Mouse (Mus musculus) limb, embryonic 15.5 days (tissue): Measurements from ENCODE around the gene 9230102O04Rik. TPM values are rescaled to one million over a fixed set of nuclear protein-coding genes. Genes with fewer than 3 reads are reported as not detected.

Experiments used
- ATAC-seq: fragments of 200-750 bp; cut with Nextera tagmentation; 2 replicates; pipeline ENCODE4 v1.8.0; 2017; ENCODE audit warnings: low read depth, moderate TSS enrichment; ENCODE audit not compliant: insufficient number of reproducible peaks, low FRiP score, low TSS enrichment
- H3K27ac ChIP-seq: fragments of 300-500 bp; sonication (generic); 2 replicates; pipeline ENCODE4 v1.5.1; 2015; ENCODE audit warnings: moderate library complexity, mild to moderate bottlenecking, inconsistent platforms
- H3K27me3 ChIP-seq: fragments of 300-500 bp; sonication (generic); 2 replicates; pipeline ENCODE4 v1.6.1; 2015; ENCODE audit warnings: inconsistent platforms
- H3K36me3 ChIP-seq: fragments of 300-500 bp; sonication (generic); 2 replicates; pipeline ENCODE4 v1.6.1; 2015; ENCODE audit warnings: inconsistent platforms
- H3K4me1 ChIP-seq: fragments of 300-500 bp; sonication (generic); 2 replicates; pipeline ENCODE4 v1.6.1; 2015; ENCODE audit warnings: inconsistent platforms
- H3K4me2 ChIP-seq: fragments of 300-500 bp; sonication (generic); 2 replicates; pipeline ENCODE4 v1.6.1; 2015; ENCODE audit warnings: mild to moderate bottlenecking, inconsistent platforms
- H3K4me3 ChIP-seq: fragments of 300-500 bp; sonication (generic); 2 replicates; pipeline ENCODE4 v1.5.1; 2015; ENCODE audit warnings: mild to moderate bottlenecking, inconsistent platforms
- H3K9ac ChIP-seq: fragments of 300-500 bp; sonication (generic); 2 replicates; pipeline ENCODE4 v1.6.1; 2015; ENCODE audit warnings: inconsistent platforms
- H3K9me3 ChIP-seq: fragments of 300-500 bp; sonication (generic); 2 replicates; pipeline ENCODE4 v1.6.1; 2016; ENCODE audit warnings: inconsistent platforms
- WGBS: fragments of 180-500 bp; shearing (Covaris S2); methylation state at CpG from one replicate; pipeline ENCODE4 v1.1.7; 2015; 5-methylcytosine and 5-hydroxymethylcytosine counted together
- polyA plus RNA-seq: library from polyadenylated mRNA; unstranded; fragments of >200 nt; fragmentation: Nextera tagmentation; extraction: Ambion mirVana; gene quantifications from 2 replicates; pipeline ENCODE4 v1.2.1, GENCODE M21; 2015

9230102O04Rik gene
- polyA plus RNA-seq, result not detected in 2 replicates

DNA sequence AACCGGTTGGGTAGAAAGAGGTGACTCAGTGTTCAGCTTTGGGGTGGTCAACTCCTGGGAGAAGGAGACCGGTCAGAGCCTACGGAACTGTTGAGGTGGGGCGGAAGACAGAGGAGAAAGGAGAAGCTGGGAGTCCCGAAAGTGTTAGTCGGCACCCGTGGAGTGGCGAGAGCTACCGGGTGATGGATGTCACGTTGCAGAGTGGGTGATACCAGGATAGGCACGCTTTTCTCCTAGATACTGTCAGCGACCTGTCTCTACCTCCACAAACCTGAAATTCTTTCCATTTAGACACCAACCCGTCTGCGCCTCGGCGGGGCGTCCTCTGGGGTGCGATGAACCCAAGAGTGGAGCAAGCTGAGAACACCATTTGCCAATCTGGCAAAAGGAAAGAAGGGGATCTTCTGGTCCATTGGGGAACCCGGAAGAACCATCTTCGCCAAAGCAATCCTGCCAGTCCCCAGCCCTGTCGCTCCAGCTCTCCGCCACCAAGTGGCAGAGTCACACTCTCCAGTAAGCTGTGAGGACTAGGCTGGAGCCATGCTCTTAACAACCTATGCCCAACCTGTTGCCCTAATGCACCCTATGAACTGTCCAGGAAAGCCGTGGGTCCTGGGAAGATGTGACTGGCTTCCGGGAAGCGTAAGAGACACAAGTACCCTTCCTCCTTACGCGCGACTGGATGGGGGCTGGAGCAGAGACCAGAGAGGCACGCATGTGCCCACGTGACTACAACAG lies at the start of gene 9230102O04Rik:
TSS of gene 9230102O04Rik (minus strand) at position 628 of the 738 bp plus-strand sequence.
- 0 out of 2 replicates have a peak, but pooled peaks have one; percentile 33 for ATAC-seq

GRCm38 (mm10) chr2:9935965-9936364 lies 46.6 kb upstream of the 9230102O04Rik start:
- ATAC-seq, result no peak

More for the DNA sequence above, at the start of gene 9230102O04Rik:
- H3K4me3 ChIP-seq, result peak within 1 kb of the TSS; percentile 23
- under 1% methylated on average over 30 of the region's 30 CpGs for WGBS
- H3K4me2 ChIP-seq, result peak within 1 kb of the TSS; percentile 36
- H3K27ac ChIP-seq, result no peak within 1 kb of the TSS
- H3K36me3 ChIP-seq, result no peaks in the 10 kb centered on the region
- peaks cover 17% of the 10 kb centered on the region for H3K4me1 ChIP-seq
- peaks cover 93% of the 10 kb centered on the region for H3K27me3 ChIP-seq
- no peak within 1 kb of the TSS for H3K9ac ChIP-seq
- H3K9me3 ChIP-seq, result no peaks in the 10 kb centered on the region

DNA sequence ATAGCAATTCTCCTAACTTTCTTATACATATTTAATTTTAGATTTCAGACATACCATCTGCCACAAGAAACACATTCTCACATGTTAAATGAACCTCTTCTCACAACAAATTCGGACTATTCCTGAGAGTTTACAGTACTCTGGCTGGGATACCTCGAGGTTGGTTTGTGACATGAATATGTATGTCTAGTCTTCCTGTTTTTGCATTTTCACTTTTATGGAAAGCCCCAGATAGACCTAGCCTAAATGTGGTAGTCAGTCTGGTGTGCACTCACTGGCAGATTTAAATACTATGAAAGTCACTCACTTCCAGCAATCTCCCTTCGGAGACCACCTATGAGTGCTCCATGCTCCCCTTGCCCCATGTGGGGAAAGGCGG lies 37.6 kb upstream of the 9230102O04Rik start:
- H3K27me3 ChIP-seq, result no peaks in the 10 kb centered on the region
- no peaks in the 10 kb centered on the region for H3K36me3 ChIP-seq
- H3K9me3 ChIP-seq, result no peaks in the 10 kb centered on the region
- no peak for ATAC-seq
- no peak overlapping the region for H3K9ac ChIP-seq
- no peak overlapping the region for H3K4me3 ChIP-seq
- WGBS, result 83% methylated on average over 4 of the region's 4 CpGs
- no peak overlapping the region for H3K27ac ChIP-seq
- no peaks in the 10 kb centered on the region for H3K4me1 ChIP-seq
- H3K4me2 ChIP-seq, result no peak overlapping the region

More at GRCm38 (mm10) chr2:9935965-9936364, 46.6 kb upstream of the 9230102O04Rik start:
- no peaks in the 10 kb centered on the region for H3K27me3 ChIP-seq
- no CpG with 5 or more reads among the region's 1 CpGs for WGBS
- H3K9me3 ChIP-seq, result no peaks in the 10 kb centered on the region
- H3K4me1 ChIP-seq, result no peaks in the 10 kb centered on the region
- no peak overlapping the region for H3K4me2 ChIP-seq
- peaks cover 7% of the 10 kb centered on the region for H3K36me3 ChIP-seq
- no peak overlapping the region for H3K27ac ChIP-seq
- H3K4me3 ChIP-seq, result no peak overlapping the region
- no peak overlapping the region for H3K9ac ChIP-seq

DNA sequence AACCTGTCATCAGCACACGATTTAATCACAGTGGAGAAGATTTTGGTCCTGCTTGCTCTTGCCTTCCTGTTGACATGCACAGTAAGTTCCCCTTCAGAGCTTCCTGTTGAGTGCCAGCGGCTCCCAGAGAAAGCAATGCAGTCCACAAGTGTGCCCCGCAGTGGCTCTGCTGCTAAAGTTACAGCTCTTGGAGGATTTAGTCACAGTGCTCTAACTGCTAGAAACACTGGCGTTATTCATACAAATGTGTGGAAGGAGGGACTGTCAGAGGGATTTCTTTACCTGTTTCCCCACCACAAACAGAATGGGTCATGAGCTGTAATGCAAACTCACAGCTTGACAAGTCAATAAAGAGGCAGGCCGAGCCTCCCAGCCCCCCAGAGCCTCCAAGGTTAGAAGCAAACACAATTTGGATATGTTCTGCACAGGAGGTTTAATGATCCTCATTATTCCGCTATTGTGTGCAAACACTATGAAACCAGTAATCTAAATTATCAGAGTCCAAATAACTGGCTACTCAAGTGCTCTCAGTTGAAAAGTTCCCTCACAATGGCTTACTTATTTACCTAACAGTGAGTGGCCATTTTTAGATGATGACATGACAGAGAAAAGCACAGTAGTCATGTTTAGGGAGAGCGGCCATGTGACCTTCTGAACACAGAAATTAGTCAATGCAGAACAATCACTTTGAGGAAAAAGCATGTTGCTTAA lies 37.0 kb upstream of the 9230102O04Rik start:
- H3K4me2 ChIP-seq, result no peak overlapping the region
- H3K9ac ChIP-seq, result no peak overlapping the region
- H3K4me1 ChIP-seq, result no peaks in the 10 kb centered on the region
- no peaks in the 10 kb centered on the region for H3K9me3 ChIP-seq
- H3K27me3 ChIP-seq, result no peaks in the 10 kb centered on the region
- H3K36me3 ChIP-seq, result no peaks in the 10 kb centered on the region
- WGBS, result 51% methylated on average over 7 of the region's 7 CpGs
- H3K27ac ChIP-seq, result no peak overlapping the region
- ATAC-seq, result no peak
- H3K4me3 ChIP-seq, result no peak overlapping the region

- 78% methylated on average over 17 of the region's 17 CpGs for WGBS
- H3K4me2 ChIP-seq, result no peak overlapping the region
- H3K36me3 ChIP-seq, result peaks cover 24% of the 10 kb centered on the region; the same call in 1 of the 2 replicates
- H3K9ac ChIP-seq, result no peak overlapping the region
- H3K9me3 ChIP-seq, result no peaks in the 10 kb centered on the region
- H3K4me1 ChIP-seq, result no peaks in the 10 kb centered on the region
- ATAC-seq, result no peak
- no peak overlapping the region for H3K4me3 ChIP-seq
- no peak overlapping the region for H3K27ac ChIP-seq
- no peaks in the 10 kb centered on the region for H3K27me3 ChIP-seq
Measured at GRCm38 (mm10) chr2:9918691-9919471, 29.5 kb upstream of the 9230102O04Rik start.

DNA sequence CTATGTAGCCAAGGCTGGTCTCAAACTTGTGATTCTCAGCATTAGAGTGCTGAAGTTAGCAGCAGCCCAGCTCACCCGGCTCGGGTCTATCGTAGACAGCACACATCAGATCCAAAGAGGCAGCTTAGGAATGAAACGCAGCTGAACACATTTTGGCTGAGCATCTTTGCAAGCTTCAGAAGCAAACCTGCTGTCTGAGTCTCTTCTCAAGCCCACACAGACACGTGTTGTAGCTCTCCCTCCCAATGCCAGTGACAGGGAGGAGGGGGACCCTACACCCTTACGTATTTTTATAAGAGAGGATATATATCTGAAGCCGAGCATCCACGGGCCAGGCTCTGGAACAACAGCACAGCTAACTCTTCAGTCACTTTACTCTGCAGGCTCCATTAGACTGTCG lies 28.3 kb upstream of the 9230102O04Rik start:
- H3K4me1 ChIP-seq, result no peaks in the 10 kb centered on the region
- H3K4me3 ChIP-seq, result no peak overlapping the region
- no peak overlapping the region for H3K4me2 ChIP-seq
- no peaks in the 10 kb centered on the region for H3K27me3 ChIP-seq
- 89% methylated on average over 9 of the region's 9 CpGs for WGBS
- no peak overlapping the region for H3K9ac ChIP-seq
- no peaks in the 10 kb centered on the region for H3K9me3 ChIP-seq
- H3K27ac ChIP-seq, result no peak overlapping the region
- H3K36me3 ChIP-seq, result peaks cover 24% of the 10 kb centered on the region; the same call in 1 of the 2 replicates
- ATAC-seq, result no peak

DNA sequence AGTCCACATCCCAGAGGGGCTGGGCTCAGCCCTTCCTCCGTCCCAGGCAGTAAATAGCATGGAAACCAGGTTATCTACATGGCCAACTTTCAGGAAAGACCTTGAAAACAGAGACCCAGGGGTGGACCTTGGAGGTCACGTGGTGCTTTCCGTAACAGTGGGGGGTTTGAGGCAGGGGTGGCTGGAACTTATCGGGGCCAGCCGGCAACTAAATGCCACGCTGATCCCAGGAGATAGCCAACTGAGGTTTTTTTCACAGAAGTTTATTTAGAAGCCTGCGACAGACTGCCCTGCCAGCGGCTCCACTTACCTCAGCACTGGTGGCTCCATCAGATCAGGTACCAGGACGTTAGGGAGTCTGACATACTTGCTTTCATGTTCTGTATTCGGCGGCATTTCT lies 16.7 kb upstream of the 9230102O04Rik start:
- Histone ChIP-seq H3K9me3 (no peaks in the 10 kb centered on the region), H3K9ac (no peak overlapping the region), H3K4me3 (peak overlapping the region; percentile 11), H3K27me3 (no peaks in the 10 kb centered on the region), H3K4me2 (peak overlapping the region; percentile 37), H3K4me1 (peaks cover 4% of the 10 kb centered on the region; the same call in 1 of the 2 replicates), H3K27ac (no peak overlapping the region), H3K36me3 (no peaks in the 10 kb centered on the region)
- WGBS, result 4% methylated on average over 11 of the region's 11 CpGs
- no peak for ATAC-seq

GRCm38 (mm10) chr2:9903854-9904560 lies 14.7 kb upstream of the 9230102O04Rik start:
- no peak overlapping the region for H3K9ac ChIP-seq
- peaks cover 10% of the 10 kb centered on the region for H3K27me3 ChIP-seq
- H3K4me3 ChIP-seq, result no peak overlapping the region
- 57% methylated on average over 14 of the region's 14 CpGs for WGBS
- no peak overlapping the region for H3K4me2 ChIP-seq
- H3K4me1 ChIP-seq, result peaks cover 4% of the 10 kb centered on the region; the same call in 1 of the 2 replicates
- H3K36me3 ChIP-seq, result no peaks in the 10 kb centered on the region
- H3K9me3 ChIP-seq, result no peaks in the 10 kb centered on the region
- no peak overlapping the region for H3K27ac ChIP-seq
- ATAC-seq, result no peak

DNA sequence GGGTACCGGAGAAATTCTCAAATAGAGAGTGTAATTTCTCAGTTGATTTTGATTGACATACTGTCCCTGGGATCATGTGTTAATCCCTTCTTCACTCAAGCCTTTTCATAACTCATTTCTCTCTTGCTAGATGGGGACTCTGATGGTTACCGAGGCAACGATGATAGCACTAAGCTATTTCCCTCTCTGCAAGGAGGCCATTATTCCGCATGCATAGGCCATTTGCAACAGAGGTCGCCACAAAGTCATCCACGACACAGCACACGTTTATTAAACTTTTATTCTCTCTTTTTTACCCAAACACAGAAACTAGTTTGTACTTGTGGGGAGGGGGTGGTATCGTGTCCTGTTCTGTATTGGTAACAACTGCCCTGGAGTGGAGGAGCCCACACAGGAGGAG lies 8.5 kb upstream of the 9230102O04Rik start:
- peaks cover 71% of the 10 kb centered on the region for H3K27me3 ChIP-seq
- WGBS, result 15% methylated on average over 8 of the region's 8 CpGs
- H3K4me1 ChIP-seq, result peaks cover 9% of the 10 kb centered on the region
- H3K36me3 ChIP-seq, result no peaks in the 10 kb centered on the region
- no peak overlapping the region for H3K4me2 ChIP-seq
- H3K9me3 ChIP-seq, result no peaks in the 10 kb centered on the region
- ATAC-seq, result no peak
- H3K4me3 ChIP-seq, result no peak overlapping the region
- no peak overlapping the region for H3K9ac ChIP-seq
- no peak overlapping the region for H3K27ac ChIP-seq

- peak overlapping the region; percentile 18 for H3K4me3 ChIP-seq
- H3K27me3 ChIP-seq, result peaks cover 83% of the 10 kb centered on the region
- peak overlapping the region; percentile 37 for H3K4me2 ChIP-seq
- H3K9ac ChIP-seq, result no peak overlapping the region
- WGBS, result 2% methylated on average over 22 of the region's 22 CpGs
- peaks cover 9% of the 10 kb centered on the region for H3K4me1 ChIP-seq
- H3K36me3 ChIP-seq, result no peaks in the 10 kb centered on the region
- H3K27ac ChIP-seq, result no peak overlapping the region
- no peaks in the 10 kb centered on the region for H3K9me3 ChIP-seq
- no peak for ATAC-seq
Measured at GRCm38 (mm10) chr2:9896097-9896770, 6.9 kb upstream of the 9230102O04Rik start.
